Mouse (Mus musculus) megakaryocyte, embryonic 14.5 days (primary cell): Measurements from ENCODE around the gene Slc24a4.

Experiments used
- FLI1 ChIP-seq: IDR thresholded peaks from 2 replicates; pipeline ENCODE4 v1.6.1; 2012; ENCODE audit warnings: low read length, inconsistent platforms, mixed read lengths
- GATA1 ChIP-seq: IDR thresholded peaks from 3 replicates; pipeline ENCODE4 v1.6.1; 2012; ENCODE audit warnings: mixed read lengths, low read length, inconsistent platforms, borderline replicate concordance

- TF ChIP-seq GATA1, result no peak
- no peak for TF ChIP-seq FLI1
These were observed 142.4 kb downstream of the Slc24a4 start for GRCm38 (mm10) chr12:102270776-102271405.
